Mouse (Mus musculus): Measurements from ENCODE around the gene Ski.

DNA sequence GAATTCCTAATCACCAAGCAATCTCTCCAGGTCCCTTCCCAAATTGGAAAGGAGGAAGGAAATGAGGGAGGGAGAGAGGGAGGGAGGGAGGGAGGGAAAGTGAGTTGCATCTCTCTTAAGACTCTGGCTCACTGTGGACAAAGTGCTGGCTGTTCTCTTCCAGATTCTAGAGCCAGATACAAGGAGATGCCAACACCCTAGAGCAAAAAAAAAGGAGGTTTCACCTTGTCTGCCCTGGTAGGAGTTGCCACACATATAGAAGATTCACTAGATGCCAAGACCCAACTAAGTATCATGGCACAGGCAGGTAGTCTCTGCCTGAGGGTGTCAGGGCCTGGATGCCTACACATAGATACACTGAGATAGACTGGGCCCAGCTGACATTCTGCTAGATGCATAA, 56.5 kb downstream of the Ski start:
- no peak for TF ChIP-seq POLR2A (IDR thresholded peaks at IDR 0.05; ENCODE audit: insufficient read depth, low read depth, low read length)
- no peak for TF ChIP-seq CTCF (IDR thresholded peaks at IDR 0.05)
- TF ChIP-seq EP300 (IDR thresholded peaks at IDR 0.05; ENCODE audit: insufficient read depth, low read depth, low read length): no peak

Data from heart, adult 2 months (tissue).